Mouse (Mus musculus) heart, embryonic 14.5 days (tissue): Measurements from ENCODE around the gene Gatad2b. TPM values are rescaled to one million over a fixed set of nuclear protein-coding genes. Genes with fewer than 3 reads are reported as not detected.

Experiments
- ATAC-seq: fragments of 200-750 bp; cut with Nextera tagmentation; 2 replicates; pipeline ENCODE4 v1.8.0; 2017; ENCODE audit warnings: low read depth, moderate TSS enrichment; ENCODE audit not compliant: insufficient number of reproducible peaks, insufficient read depth, low FRiP score
- H3K27ac ChIP-seq, 2 experiments: fragments of 200-500 bp in 1 of 2; fragments of 300-500 bp in 1 of 2; sonication (generic) in 1 of 2; replicated peaks in 1 of 2; 2 replicates each; pipeline ENCODE4 v1.5.1; 2012 to 2014; ENCODE audit warnings: low read depth in 2 of 2, low read length in 2 of 2, control low read depth in 1 of 2, mild to moderate bottlenecking in 1 of 2, mixed read lengths in 1 of 2; ENCODE audit not compliant: control insufficient read depth in 1 of 2, insufficient read depth in 1 of 2
- H3K27me3 ChIP-seq: fragments of 300-500 bp; sonication (generic); 2 replicates; pipeline ENCODE4 v1.6.1; 2014; ENCODE audit warnings: mild to moderate bottlenecking, low read length, control low read depth; ENCODE audit not compliant: control insufficient read depth, insufficient read depth
- H3K36me3 ChIP-seq: fragments of 300-500 bp; sonication (generic); 2 replicates; pipeline ENCODE4 v1.6.1; 2014; ENCODE audit warnings: mild to moderate bottlenecking, control low read depth, low read length, mixed read lengths; ENCODE audit not compliant: control insufficient read depth, insufficient read depth
- H3K4me1 ChIP-seq, 2 experiments: fragments of 200-500 bp in 1 of 2; fragments of 300-500 bp in 1 of 2; sonication (generic) in 1 of 2; 2 replicates each; pipeline ENCODE4 v1.6.1; 2012 to 2014; ENCODE audit warnings: low read length in 2 of 2, control low read depth in 1 of 2, mixed read lengths in 1 of 2; ENCODE audit not compliant: control insufficient read depth in 2 of 2, insufficient read depth in 2 of 2
- H3K4me2 ChIP-seq: fragments of 300-500 bp; sonication (generic); 2 replicates; pipeline ENCODE4 v1.6.1; 2014; ENCODE audit warnings: mild to moderate bottlenecking, low read length
- H3K4me3 ChIP-seq, 2 experiments: fragments of 200-500 bp in 1 of 2; fragments of 300-500 bp in 1 of 2; sonication (generic) in 1 of 2; 2 replicates each; pipeline ENCODE4 v1.5.1; 2012 to 2014; ENCODE audit warnings: low read length in 2 of 2, mild to moderate bottlenecking in 2 of 2, control low read depth in 1 of 2, low read depth in 1 of 2, moderate library complexity in 1 of 2; ENCODE audit not compliant: control insufficient read depth in 1 of 2, insufficient read depth in 1 of 2
- H3K9ac ChIP-seq: fragments of 300-500 bp; sonication (generic); 2 replicates; pipeline ENCODE4 v1.6.1; 2014; ENCODE audit warnings: mild to moderate bottlenecking, low read length
- H3K9me3 ChIP-seq: fragments of 300-500 bp; sonication (generic); 2 replicates; pipeline ENCODE4 v1.6.1; 2016; ENCODE audit warnings: low read length, control low read depth; ENCODE audit not compliant: control insufficient read depth
- WGBS: fragments of 180-500 bp; shearing (Covaris S2); extraction: QIAGEN DNeasy Blood & Tissue Kit; methylation state at CpG from one replicate; pipeline ENCODE4 v1.1.7; 2014; 5-methylcytosine and 5-hydroxymethylcytosine counted together
- polyA plus RNA-seq: library from polyadenylated mRNA; unstranded; fragments of >200 nt; fragmentation: Nextera tagmentation; extraction: Ambion mirVana; gene quantifications from 2 replicates; pipeline ENCODE4 v1.2.1, GENCODE M21; 2014

Gene Gatad2b
- polyA plus RNA-seq, 1 experiment from 2014 or later, result 9.4 TPM

DNA sequence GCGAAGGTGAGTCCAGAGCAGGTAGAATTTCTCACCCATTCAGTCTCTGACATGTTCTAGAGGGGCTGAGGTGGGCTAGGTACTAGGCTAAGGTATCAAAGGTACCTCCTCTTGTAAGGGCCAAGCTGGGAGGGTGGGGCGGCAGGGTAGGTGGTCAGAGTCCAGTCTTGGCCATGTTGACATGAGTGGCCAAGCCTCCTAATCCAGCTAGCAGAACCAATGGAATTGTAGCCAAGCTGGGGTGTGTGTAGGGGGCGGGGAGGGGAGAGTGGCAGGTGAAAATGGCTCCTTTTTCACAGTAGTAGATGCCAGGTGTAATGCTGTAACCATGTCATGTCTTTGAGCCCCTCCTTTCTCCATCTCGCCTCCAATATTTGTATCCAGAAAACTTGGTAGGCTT, 34.5 kb upstream of the Gatad2b start:
- no peak overlapping the region for H3K9ac ChIP-seq
- ATAC-seq, result no peak
- no peak overlapping the region for H3K27ac ChIP-seq
- peaks cover 71% of the 10 kb centered on the region for H3K36me3 ChIP-seq
- no peaks in the 10 kb centered on the region for H3K27me3 ChIP-seq
- H3K9me3 ChIP-seq, result no peaks in the 10 kb centered on the region
- peaks cover 4 to 10% of the 10 kb centered on the region in 2 experiments for H3K4me1 ChIP-seq
- no peak overlapping the region for H3K4me2 ChIP-seq
- no peak overlapping the region for H3K4me3 ChIP-seq
- 90% methylated on average over 4 of the region's 4 CpGs for WGBS

DNA sequence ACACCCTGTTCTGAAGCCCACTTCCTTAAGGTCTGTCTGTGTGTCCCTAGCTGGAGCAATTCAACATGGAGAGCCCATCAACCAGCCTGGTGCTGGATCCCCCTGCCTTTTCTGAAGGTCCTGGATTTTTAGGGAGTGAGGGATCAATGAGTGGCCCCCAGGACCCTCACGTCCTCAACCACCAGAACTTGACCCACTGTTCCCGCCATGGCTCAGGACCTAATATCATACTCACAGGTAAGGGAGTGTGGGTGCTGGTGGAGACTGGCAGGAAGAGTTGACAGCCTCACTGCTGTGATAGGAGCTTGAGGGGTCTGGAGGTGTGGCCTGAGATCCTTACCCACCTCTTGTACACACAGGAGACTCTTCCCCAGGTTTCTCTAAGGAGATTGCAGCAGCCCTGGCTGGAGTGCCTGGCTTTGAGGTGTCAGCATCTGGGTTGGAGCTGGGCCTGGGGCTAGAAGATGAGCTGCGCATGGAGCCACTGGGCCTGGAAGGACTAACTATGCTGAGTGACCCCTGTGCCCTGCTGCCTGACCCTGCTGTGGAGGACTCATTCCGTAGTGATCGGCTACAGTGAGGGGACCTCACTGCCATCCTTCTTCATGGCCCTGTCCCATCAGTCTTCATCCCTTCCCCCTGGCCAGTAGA, 29.7 kb upstream of the Gatad2b start:
- Histone ChIP-seq H3K4me2 (no peak overlapping the region), H3K27ac (no peak overlapping the region), H3K27me3 (no peaks in the 10 kb centered on the region), H3K9me3 (no peaks in the 10 kb centered on the region), H3K4me1 (peaks cover 7 to 15% of the 10 kb centered on the region in 2 experiments), H3K9ac (no peak overlapping the region), H3K36me3 (peaks cover 61% of the 10 kb centered on the region), H3K4me3 (no peak overlapping the region)
- ATAC-seq, result no peak
- WGBS, result 92% methylated on average over 5 of the region's 5 CpGs

DNA sequence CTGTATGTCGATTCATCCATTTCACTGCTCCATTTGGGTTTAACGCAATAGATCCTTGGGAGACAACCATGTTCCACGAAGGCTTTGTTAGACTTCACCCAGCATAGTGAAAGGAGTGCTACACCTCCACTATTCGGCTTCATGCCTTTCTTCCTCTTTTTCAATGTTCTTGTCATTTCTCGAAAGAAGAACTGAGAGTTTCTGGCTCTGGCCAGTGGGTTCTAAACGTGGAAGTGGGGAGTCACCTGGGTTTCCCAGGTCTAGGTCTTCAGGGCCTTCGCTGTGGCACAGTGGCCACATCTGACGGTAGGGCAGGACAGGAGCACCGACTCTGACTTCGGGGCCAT, 28.3 kb upstream of the Gatad2b start:
- peaks cover 7 to 15% of the 10 kb centered on the region in 2 experiments for H3K4me1 ChIP-seq
- peak overlapping the region; percentile 91 for H3K4me2 ChIP-seq
- peak overlapping the region; percentile 2 to 94; a peak in 2 of 4 replicates for H3K4me3 ChIP-seq
- WGBS, result 33% methylated on average over 10 of the region's 10 CpGs
- peaks cover 59% of the 10 kb centered on the region for H3K36me3 ChIP-seq
- ATAC-seq, result no peak
- no peaks in the 10 kb centered on the region for H3K9me3 ChIP-seq
- H3K27ac ChIP-seq, result peak overlapping the region; percentile 7 to 100; a peak in 2 of 4 replicates
- peak overlapping the region; percentile 95 for H3K9ac ChIP-seq
- H3K27me3 ChIP-seq, result no peaks in the 10 kb centered on the region

DNA sequence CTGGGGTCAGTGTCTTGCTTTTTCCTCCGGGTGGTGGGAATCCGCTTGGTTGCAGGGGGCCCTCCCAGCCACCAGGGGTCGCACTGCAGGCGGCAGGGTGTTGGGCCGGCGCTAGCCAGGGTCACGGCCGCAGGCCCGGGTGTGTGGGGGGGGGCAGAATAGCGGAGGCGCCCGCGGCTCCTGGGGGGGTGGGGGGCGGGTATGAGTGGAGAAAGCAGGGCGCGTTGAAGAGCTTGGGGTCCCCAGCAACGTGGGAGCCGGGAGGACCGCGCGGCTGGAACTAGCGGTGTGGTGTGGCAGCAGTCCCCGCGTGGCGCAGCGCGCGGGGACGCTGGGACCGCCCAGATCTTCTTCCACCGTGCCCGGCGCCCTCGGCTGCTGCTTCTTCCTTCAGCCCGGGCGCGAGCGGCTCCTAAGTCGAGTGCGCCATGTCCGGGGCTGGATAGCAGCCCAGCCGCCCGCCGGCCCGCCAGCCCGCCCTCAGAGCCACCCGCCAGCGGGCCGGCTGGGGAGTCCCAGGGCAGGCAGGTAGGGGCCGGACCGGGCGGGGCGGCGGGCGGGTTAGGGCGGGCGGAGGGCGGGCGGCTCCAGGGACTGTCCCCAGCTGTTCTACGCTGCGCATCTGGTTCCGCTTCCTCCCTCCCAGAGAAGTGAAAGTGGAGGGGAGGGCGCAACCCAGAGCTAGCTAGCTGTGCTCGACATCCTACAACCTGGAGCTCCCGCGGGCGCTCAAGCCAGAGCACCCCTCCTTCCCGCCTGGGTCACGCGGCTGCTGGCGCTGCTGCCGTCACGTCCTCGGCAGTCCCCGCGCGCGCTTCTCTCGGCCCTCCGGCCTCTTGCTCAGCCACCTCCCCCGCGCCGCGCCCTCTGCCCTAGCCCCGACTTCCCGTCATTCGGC, 27.7 kb upstream of the Gatad2b start, which contains the start of gene Dennd4b:
Gene Dennd4b (plus strand): TSS at position 152 of the 898 bp plus-strand sequence.
- Histone ChIP-seq H3K4me1 (peaks cover 7 to 15% of the 10 kb centered on the region in 2 experiments), H3K4me3 (peak within 1 kb of the TSS; percentile 84 to 94), H3K9ac (peak within 1 kb of the TSS; percentile 95), H3K27ac (peak within 1 kb of the TSS; percentile 98 to 100), H3K9me3 (no peaks in the 10 kb centered on the region), H3K4me2 (peak within 1 kb of the TSS; percentile 91), H3K36me3 (peaks cover 58% of the 10 kb centered on the region), H3K27me3 (no peaks in the 10 kb centered on the region)
- peak; percentile 88 for ATAC-seq
- under 1% methylated on average over 72 of the region's 87 CpGs for WGBS

DNA sequence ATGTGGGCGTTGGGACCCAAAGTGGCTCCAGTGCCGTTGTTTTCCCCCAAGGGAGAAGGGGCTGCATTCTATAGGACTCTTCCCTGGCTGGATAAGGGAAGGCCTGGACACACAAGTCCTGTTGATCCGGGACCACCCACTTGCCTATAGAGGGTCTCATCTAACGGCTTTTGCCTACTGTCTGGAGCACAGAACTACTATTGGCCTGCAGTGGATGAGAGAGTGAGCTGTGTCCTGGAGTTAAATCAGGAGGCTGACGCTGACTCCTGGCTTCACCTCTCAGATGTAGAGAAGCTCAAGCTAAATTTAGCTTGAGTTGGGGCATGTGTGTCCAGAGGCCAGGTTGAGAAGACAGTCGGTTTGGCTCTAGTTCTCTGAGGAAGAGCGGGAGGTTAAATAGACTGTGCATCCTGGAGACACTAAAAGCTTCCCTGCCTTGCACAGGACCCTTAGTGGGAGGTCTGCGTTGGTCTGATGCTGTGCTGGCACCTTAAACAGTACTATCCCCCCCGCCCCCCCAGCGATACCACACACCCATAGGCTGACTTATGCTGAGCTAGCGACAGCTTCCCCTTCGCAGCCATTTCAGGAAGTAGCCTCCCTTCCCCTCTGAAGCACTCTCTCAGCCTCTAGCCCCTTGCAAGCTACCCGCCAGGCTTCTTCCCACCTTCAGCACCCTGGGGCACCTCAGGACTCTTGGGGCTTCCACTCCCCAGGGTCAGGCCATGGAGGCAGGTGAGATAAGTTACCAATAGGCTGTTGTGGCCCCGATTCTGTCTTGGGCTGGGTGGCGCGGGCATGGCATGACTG, 26.8 kb upstream of the Gatad2b start:
- WGBS, result 14% methylated on average over 16 of the region's 16 CpGs
- no peaks in the 10 kb centered on the region for H3K27me3 ChIP-seq
- peak overlapping the region; percentile 95 for H3K9ac ChIP-seq
- peak overlapping the region; percentile 91 for H3K4me2 ChIP-seq
- peaks cover 7 to 15% of the 10 kb centered on the region in 2 experiments for H3K4me1 ChIP-seq
- peak overlapping the region; percentile 84 to 94 for H3K4me3 ChIP-seq
- no peaks in the 10 kb centered on the region for H3K9me3 ChIP-seq
- H3K36me3 ChIP-seq, result peaks cover 58% of the 10 kb centered on the region
- peak overlapping the region; percentile 98 to 100 for H3K27ac ChIP-seq
- peak; percentile 28 for ATAC-seq

DNA sequence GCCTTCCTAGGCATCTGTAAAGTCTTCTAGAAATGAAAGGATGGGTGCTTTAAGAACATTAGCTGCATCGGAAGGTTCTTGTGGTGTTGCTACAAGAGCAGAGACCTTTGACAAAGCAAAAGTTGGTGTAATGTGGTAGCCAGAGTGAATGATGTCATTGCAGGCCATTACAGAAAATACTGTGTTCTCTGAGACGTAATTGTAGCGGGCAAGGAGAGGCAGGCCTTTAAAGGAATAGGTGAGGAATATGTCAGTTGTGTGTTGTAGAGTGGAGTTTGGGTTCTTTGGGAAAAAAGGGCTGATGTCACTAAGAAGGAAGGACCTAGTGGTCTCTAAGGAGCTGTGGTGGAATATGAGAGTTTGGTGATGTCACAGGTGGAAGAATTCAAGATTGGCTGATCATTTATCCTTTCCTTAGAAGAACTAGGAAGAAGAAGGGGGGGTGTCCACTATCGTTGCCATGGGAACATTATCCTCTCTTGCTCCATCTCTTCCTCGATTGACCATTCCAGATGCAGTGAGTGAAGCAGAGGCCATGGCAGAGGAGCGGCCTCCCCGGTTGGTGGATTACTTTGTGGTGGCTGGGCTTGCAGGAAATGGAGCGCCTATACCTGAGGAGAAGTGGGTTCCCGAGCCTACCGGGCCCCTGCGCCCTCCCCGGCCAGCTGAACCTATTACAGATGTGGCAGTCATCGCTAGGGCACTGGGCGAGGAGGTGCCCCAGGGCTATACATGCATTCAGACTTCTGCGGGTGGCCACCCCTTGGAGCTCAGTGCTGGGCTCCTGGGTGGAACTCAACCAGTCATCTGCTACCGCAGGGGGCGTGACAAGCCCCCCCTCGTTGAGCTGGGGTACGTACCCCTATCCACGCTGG, 25.8 kb upstream of the Gatad2b start:
- H3K27me3 ChIP-seq, result no peaks in the 10 kb centered on the region
- H3K27ac ChIP-seq, result peak overlapping the region; percentile 98 to 100
- H3K4me3 ChIP-seq, result peak overlapping the region in 1 of 2 experiments; percentile 94; a peak in 2 of 4 replicates
- no peaks in the 10 kb centered on the region for H3K9me3 ChIP-seq
- WGBS, result 94% methylated on average over 20 of the region's 20 CpGs
- peak overlapping the region; percentile 95 for H3K9ac ChIP-seq
- peak overlapping the region; percentile 91 for H3K4me2 ChIP-seq
- ATAC-seq, result no peak
- peaks cover 58% of the 10 kb centered on the region for H3K36me3 ChIP-seq
- H3K4me1 ChIP-seq, result peaks cover 7 to 15% of the 10 kb centered on the region in 2 experiments
